Mouse (Mus musculus) mesoderm, embryonic 11.5 days (tissue): ENCODE measurements around the gene Abca3.

Source experiments
- DNase-seq: peaks from one replicate; pipeline ENCODE4 v3.0.0-alpha.2; 2012; ENCODE audit warnings: low read depth, low spot score

The Abca3 gene

GRCm38 (mm10) chr17:24351760-24352357, at the start of gene Abca3:
Abca3 (plus strand) TSS chr17:24351950.
- peak; percentile 98 for DNase-seq

GRCm38 (mm10) chr17:24307500-24307899, 44.2 kb upstream of the Abca3 start:
- peak; percentile 8 for DNase-seq

- DNase-seq: no peak
These were observed 30.9 kb upstream of the Abca3 start for GRCm38 (mm10) chr17:24320826-24321225.

- no peak for DNase-seq
These were observed 26.7 kb upstream of the Abca3 start for GRCm38 (mm10) chr17:24325051-24325450.

- DNase-seq: no peak
These were observed 24.1 kb upstream of the Abca3 start for GRCm38 (mm10) chr17:24327656-24328055.

GRCm38 (mm10) chr17:24344672-24345071, 7.1 kb upstream of the Abca3 start:
- DNase-seq: no peak

GRCm38 (mm10) chr17:24346831-24347230, 4.9 kb upstream of the Abca3 start:
- no peak for DNase-seq

- DNase-seq: no peak
These were observed 2.6 kb upstream of the Abca3 start for GRCm38 (mm10) chr17:24349176-24349575.

GRCm38 (mm10) chr17:24350926-24351759, 607 bp upstream of the Abca3 start, which contains the start of gene Abca17:
Abca17 (minus strand) TSS chr17:24351068.
- DNase-seq: no peak

- peak; percentile 47 for DNase-seq
These were observed 832 bp downstream of the Abca3 start for GRCm38 (mm10) chr17:24352370-24353194.

GRCm38 (mm10) chr17:24353960-24354359, 2.2 kb downstream of the Abca3 start:
- no peak for DNase-seq

GRCm38 (mm10) chr17:24355284-24355683, 3.5 kb downstream of the Abca3 start:
- no peak for DNase-seq

GRCm38 (mm10) chr17:24359006-24359405, 7.3 kb downstream of the Abca3 start:
- no peak for DNase-seq

GRCm38 (mm10) chr17:24359903-24360302, 8.2 kb downstream of the Abca3 start:
- DNase-seq: no peak

- no peak for DNase-seq
These were observed 9.1 kb downstream of the Abca3 start for GRCm38 (mm10) chr17:24360841-24361240.

- DNase-seq: no peak
These were observed 9.5 kb downstream of the Abca3 start for GRCm38 (mm10) chr17:24361291-24361690.

- no peak for DNase-seq
These were observed 10.8 kb downstream of the Abca3 start for GRCm38 (mm10) chr17:24362527-24362926.

GRCm38 (mm10) chr17:24364461-24364860, 12.7 kb downstream of the Abca3 start:
- DNase-seq: no peak

GRCm38 (mm10) chr17:24365863-24366262, 14.1 kb downstream of the Abca3 start:
- DNase-seq: no peak

- DNase-seq: no peak
These were observed 23.5 kb downstream of the Abca3 start for GRCm38 (mm10) chr17:24375094-24375712.

GRCm38 (mm10) chr17:24375886-24376285, 24.1 kb downstream of the Abca3 start:
- no peak for DNase-seq

- no peak for DNase-seq
These were observed 26.7 kb downstream of the Abca3 start for GRCm38 (mm10) chr17:24378496-24378895.
